Mouse (Mus musculus) kidney, adult 2 months (tissue): Measurements from ENCODE around the gene Fxyd7. TPM values are rescaled to one million over a fixed set of nuclear protein-coding genes. Genes with fewer than 3 reads are reported as not detected.

Experiments
- DNase-seq: peaks from one replicate; pipeline ENCODE4 v3.0.0; 2021
- H3K27ac ChIP-seq: fragments of 200-500 bp; 2 replicates; pipeline ENCODE4 v1.5.1; 2012; ENCODE audit warnings: low read depth, low read length, control low read depth, inconsistent platforms; ENCODE audit not compliant: insufficient read depth
- H3K27me3 ChIP-seq: fragments of 200-500 bp; replicated peaks from 2 replicates; pipeline ENCODE4 v1.6.1; 2012; ENCODE audit warnings: mild to moderate bottlenecking, moderate library complexity, low read length, inconsistent platforms; ENCODE audit not compliant: control insufficient read depth, insufficient read depth
- H3K36me3 ChIP-seq: fragments of 200-500 bp; 2 replicates; pipeline ENCODE4 v1.6.1; 2012; ENCODE audit warnings: mild to moderate bottlenecking, moderate library complexity, low read length, inconsistent platforms; ENCODE audit not compliant: control insufficient read depth, insufficient read depth
- H3K4me1 ChIP-seq: fragments of 200-500 bp; 2 replicates; pipeline ENCODE4 v1.6.1; 2011; ENCODE audit warnings: low read length; ENCODE audit not compliant: control insufficient read depth, insufficient read depth
- H3K4me3 ChIP-seq: fragments of 200-500 bp; 2 replicates; pipeline ENCODE4 v1.5.1; 2011; ENCODE audit warnings: mild to moderate bottlenecking, low read depth, low read length, control low read depth; ENCODE audit not compliant: insufficient read depth
- CTCF ChIP-seq: fragments of 200-500 bp; conservative IDR thresholded peaks from 2 replicates; pipeline ENCODE4 v1.5.1; 2011; ENCODE audit warnings: low read depth, mild to moderate bottlenecking, control low read depth, low read length, moderate library complexity, mixed read lengths; ENCODE audit not compliant: insufficient read depth, insufficient read length
- POLR2A ChIP-seq: fragments of 200-500 bp; IDR thresholded peaks from one replicate; pipeline ENCODE4 v1.6.1; 2011; ENCODE audit warnings: low read depth, low read length, control low read depth
- WGBS: fragments of 180-500 bp; shearing (Covaris S2); methylation state at CpG from one replicate; pipeline ENCODE4 v1.1.7; 2018; 5-methylcytosine and 5-hydroxymethylcytosine counted together
- polyA plus RNA-seq: library from polyadenylated mRNA; depleted of rRNA; stranded (reverse); fragments of >200 nt; gene quantifications from 2 replicates; pipeline ENCODE4 v1.2.3, GENCODE M21; 2012

Gene Fxyd7
- polyA plus RNA-seq, 1 experiment = 2.2 TPM

DNA sequence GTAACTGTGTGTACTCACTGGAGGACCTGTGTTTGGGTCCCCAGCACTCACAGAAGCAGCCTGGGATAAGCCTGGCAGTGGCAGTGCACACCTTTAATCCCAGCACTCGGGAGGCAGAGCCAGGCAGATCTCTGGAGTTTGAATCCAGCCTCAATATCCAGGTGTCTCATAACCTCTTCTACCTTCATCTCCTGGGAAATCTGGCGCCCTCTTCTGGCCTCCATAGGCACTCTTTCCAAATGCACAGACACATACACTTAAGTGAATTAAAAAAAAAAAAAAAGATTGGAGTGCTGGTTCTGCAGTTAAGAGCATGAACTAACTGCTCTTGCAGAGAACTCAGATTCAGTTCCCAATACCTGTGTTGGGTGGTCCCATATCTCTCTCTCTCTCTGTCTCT lies 20.6 kb downstream of the Fxyd7 start:
- no peak overlapping the region for H3K4me3 ChIP-seq
- no peak for DNase-seq
- no peak overlapping the region for H3K27ac ChIP-seq
- 0 out of 2 replicates have a peak, but pooled peaks have one; percentile 1 for TF ChIP-seq CTCF
- no peak for TF ChIP-seq POLR2A
- no peaks in the 10 kb centered on the region for H3K36me3 ChIP-seq
- WGBS = 76% methylated on average over 2 of the region's 2 CpGs
- no peaks in the 10 kb centered on the region for H3K27me3 ChIP-seq
- H3K4me1 ChIP-seq = no peaks in the 10 kb centered on the region

DNA sequence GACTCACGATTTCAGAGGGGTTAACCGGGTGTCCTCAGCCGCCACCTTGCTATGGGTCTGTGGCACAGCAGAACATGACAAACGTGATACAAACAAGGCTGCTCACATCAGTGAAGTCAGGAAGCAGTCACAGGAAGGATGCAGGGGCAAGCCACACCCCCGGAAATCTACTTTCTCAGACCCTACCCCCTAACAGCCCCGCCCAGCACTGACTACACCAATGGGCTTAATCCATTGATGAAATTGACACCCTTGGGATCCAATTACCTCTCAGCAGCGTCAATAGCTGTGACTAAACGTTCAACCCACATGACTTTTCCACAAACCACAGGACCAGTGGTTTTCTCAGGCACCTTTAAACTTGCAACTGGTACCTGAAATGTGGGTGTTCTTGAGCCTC lies 22.7 kb downstream of the Fxyd7 start:
- H3K4me3 ChIP-seq = no peak overlapping the region
- 75% methylated on average over 8 of the region's 8 CpGs for WGBS
- no peaks in the 10 kb centered on the region for H3K27me3 ChIP-seq
- no peak for TF ChIP-seq POLR2A
- no peaks in the 10 kb centered on the region for H3K4me1 ChIP-seq
- H3K27ac ChIP-seq = no peak overlapping the region
- DNase-seq = no peak
- H3K36me3 ChIP-seq = no peaks in the 10 kb centered on the region

DNA sequence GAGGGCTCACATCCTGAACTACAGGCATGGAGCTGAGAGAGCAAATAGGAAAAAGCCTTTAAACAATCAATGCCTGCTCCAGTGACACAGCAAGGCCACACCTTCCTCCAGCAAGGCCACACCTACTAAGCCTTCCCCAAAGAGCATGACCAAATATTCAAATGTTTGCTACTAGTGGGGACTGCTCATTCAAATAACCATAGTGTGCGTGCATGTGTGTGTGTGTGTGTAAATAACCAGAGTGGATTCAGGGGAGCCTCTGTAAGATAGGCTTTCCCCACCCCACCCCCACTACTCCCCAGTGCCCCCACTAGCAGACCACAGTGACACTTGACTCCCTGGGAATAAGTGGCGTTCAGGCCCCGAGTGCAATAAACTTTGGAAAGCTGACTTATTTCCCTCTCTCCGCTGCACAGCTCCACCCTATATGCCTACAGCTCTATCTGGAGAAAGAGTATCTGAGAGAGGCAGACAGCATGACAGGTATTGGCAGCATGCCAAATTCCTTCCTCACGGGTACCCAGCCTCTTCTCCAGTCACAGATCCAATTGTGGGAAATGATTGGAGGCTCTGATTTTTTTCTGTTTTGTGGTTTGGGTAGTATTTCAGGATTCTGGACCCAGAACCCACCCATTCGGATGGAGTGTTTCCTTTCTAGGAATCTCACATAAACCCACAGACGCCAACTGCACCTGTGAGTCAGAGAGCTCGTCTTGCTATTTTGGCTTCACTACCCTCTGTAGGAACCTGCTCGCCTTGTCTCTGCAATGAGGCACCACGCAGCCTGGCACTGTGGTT lies 34.0 kb downstream of the Fxyd7 start:
- peak; percentile 28 for DNase-seq
- TF ChIP-seq POLR2A (no peak), CTCF (no peak)
- no peak overlapping the region for H3K27ac ChIP-seq
- no peaks in the 10 kb centered on the region for H3K4me1 ChIP-seq
- H3K4me3 ChIP-seq = no peak overlapping the region
- no peaks in the 10 kb centered on the region for H3K27me3 ChIP-seq
- 35% methylated on average over 10 of the region's 10 CpGs for WGBS
- no peaks in the 10 kb centered on the region for H3K36me3 ChIP-seq

DNA sequence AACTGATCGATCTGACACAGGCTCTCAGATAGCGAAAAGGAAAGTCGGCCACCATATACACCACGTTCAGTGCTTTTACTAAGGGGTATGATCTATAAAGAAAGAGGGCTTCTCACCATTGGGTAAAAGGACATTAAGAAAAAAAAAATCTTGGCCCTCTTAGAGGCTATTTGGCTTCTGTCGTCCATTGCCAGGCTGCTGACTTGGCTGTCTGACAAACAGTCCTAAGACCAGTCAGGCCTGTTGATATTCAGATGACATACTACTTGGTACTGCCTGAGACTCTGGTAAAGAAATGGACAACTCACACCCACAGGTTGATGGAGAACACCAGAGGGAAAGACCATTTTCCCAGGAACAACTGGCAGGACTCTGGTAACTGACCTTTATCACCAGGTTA lies 38.3 kb downstream of the Fxyd7 start:
- 72% methylated on average over 5 of the region's 5 CpGs for WGBS
- no peak overlapping the region for H3K27ac ChIP-seq
- DNase-seq = no peak
- H3K36me3 ChIP-seq = no peaks in the 10 kb centered on the region
- H3K4me3 ChIP-seq = no peak overlapping the region
- TF ChIP-seq POLR2A (no peak), CTCF (no peak)
- H3K4me1 ChIP-seq = no peaks in the 10 kb centered on the region
- no peaks in the 10 kb centered on the region for H3K27me3 ChIP-seq

DNA sequence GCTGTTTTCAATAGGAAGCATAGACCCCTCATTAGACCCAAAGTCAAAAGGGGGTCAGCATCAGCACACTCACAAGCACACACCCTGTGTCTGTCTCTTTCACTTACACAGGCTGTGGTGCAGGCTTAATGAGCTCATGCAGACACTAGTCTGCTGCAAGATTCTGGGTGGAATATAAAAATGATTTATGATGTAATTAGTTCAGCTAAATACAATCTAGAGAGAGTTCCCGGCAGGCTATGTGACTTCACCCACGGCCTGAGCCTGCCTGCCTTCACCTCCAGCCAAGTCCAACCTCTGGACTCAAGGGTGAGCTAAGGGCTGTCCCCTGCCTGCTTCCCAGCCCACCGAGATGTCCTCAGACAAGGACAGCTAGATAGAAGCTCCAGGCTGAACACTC lies 42.4 kb downstream of the Fxyd7 start:
- no peak overlapping the region for H3K4me3 ChIP-seq
- TF ChIP-seq POLR2A (no peak), CTCF (no peak)
- no peaks in the 10 kb centered on the region for H3K27me3 ChIP-seq
- no peak for DNase-seq
- WGBS = 19% methylated on average over 3 of the region's 3 CpGs
- no peak overlapping the region for H3K27ac ChIP-seq
- H3K36me3 ChIP-seq = no peaks in the 10 kb centered on the region
- no peaks in the 10 kb centered on the region for H3K4me1 ChIP-seq

DNA sequence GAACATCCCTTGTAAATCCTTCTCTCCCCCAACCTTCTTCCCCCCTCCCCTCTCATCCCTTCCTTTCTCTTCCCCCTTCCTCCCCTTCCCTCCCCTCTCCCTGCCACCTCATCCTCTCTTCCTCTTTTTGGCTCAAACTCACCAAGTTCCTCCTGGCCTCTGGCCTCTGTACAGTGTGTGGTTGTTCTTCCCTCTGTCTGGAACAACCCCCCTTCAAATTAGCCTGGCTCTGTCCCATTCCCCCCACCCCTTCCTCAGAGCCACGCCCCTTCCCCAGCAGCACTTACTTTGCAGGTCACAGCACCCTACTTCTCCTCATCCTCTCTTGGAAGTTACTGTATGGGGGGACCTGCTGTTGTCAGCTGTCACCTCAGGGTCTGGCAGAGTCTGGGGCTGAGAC lies 43.1 kb downstream of the Fxyd7 start:
- WGBS = 58% methylated on average over 1 of the region's 1 CpGs

DNA sequence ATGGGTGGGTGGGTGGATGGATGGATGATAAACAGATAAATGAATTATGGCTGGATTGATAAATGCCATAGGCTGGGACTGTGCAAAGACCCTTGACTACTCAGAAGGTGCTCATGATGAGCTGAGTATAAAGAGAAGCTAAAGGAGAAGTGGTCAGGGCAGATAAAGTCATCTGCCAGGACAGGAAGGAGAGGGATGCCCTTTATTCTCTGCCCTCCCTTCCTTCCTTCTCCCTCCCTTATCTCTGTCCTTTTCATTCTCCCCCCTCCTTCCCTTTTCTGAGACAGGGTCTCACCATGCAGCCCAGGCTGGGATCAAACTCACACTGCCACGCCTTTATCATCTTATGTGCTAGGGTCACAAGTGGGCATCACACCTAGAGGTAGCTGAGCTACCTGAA lies 43.5 kb downstream of the Fxyd7 start:
- Histone ChIP-seq H3K27me3 (no peaks in the 10 kb centered on the region), H3K36me3 (no peaks in the 10 kb centered on the region), H3K4me1 (no peaks in the 10 kb centered on the region), H3K4me3 (no peak overlapping the region), H3K27ac (no peak overlapping the region)
- WGBS = 94% methylated on average over 1 of the region's 1 CpGs
- TF ChIP-seq CTCF (no peak), POLR2A (no peak)
- no peak for DNase-seq

More for the DNA sequence above, 43.1 kb downstream of the Fxyd7 start:
- Histone ChIP-seq H3K4me3 (no peak overlapping the region), H3K27me3 (no peaks in the 10 kb centered on the region), H3K27ac (no peak overlapping the region), H3K4me1 (no peaks in the 10 kb centered on the region), H3K36me3 (no peaks in the 10 kb centered on the region)
- DNase-seq = peak; percentile 15
- TF ChIP-seq CTCF (no peak), POLR2A (no peak)
